Mouse (Mus musculus): ENCODE results near the gene Zfp639. TPM values are rescaled to one million over a fixed set of nuclear protein-coding genes. Genes with fewer than 3 reads are reported as not detected.

Gene Zfp639
- 10 to 100 TPM; 27.6 to 39.8 (median 28.8) TPM for total RNA-seq (2022)

- no peak for DNase-seq (ENCODE audit: low spot score in 2 of 2)
These were observed at the start of gene Zfp639 for GRCm38 (mm10) chr3:32509496-32510374. Gene Zfp639 (plus strand): TSS chr3:32510259.

- DNase-seq (ENCODE audit: low spot score in 2 of 2), result no peak
These were observed 42.7 kb upstream of the Zfp639 start for GRCm38 (mm10) chr3:32467321-32467720.

GRCm38 (mm10) chr3:32468411-32468810 is 41.6 kb upstream of the Zfp639 start:
- DNase-seq (ENCODE audit: low spot score in 2 of 2), result no peak

GRCm38 (mm10) chr3:32470449-32470848 is 39.6 kb upstream of the Zfp639 start:
- DNase-seq (ENCODE audit: low spot score in 2 of 2), result no peak

GRCm38 (mm10) chr3:32471098-32471497 is 39.0 kb upstream of the Zfp639 start:
- DNase-seq (ENCODE audit: low spot score in 2 of 2), result peak; percentile 12 to 20

- no peak for DNase-seq (ENCODE audit: low spot score in 2 of 2)
These were observed 37.7 kb upstream of the Zfp639 start for GRCm38 (mm10) chr3:32472191-32472900.

GRCm38 (mm10) chr3:32473184-32473583 is 36.9 kb upstream of the Zfp639 start:
- DNase-seq (ENCODE audit: low spot score in 2 of 2), result no peak

GRCm38 (mm10) chr3:32479961-32480360 is 30.1 kb upstream of the Zfp639 start:
- DNase-seq (ENCODE audit: low spot score in 2 of 2), result no peak

GRCm38 (mm10) chr3:32483035-32483434 is 27.0 kb upstream of the Zfp639 start:
- DNase-seq (ENCODE audit: low spot score in 2 of 2), result no peak

- DNase-seq (ENCODE audit: low spot score in 2 of 2), result no peak
These were observed 23.5 kb upstream of the Zfp639 start for GRCm38 (mm10) chr3:32486543-32486942.

- no peak for DNase-seq (ENCODE audit: low spot score in 2 of 2)
These were observed 21.9 kb upstream of the Zfp639 start for GRCm38 (mm10) chr3:32488172-32488571.

- DNase-seq (ENCODE audit: low spot score in 2 of 2), result no peak
These were observed 19.8 kb upstream of the Zfp639 start for GRCm38 (mm10) chr3:32490076-32490927.

- DNase-seq (ENCODE audit: low spot score in 2 of 2), result no peak
These were observed 19.1 kb upstream of the Zfp639 start for GRCm38 (mm10) chr3:32490928-32491315.

- DNase-seq (ENCODE audit: low spot score in 2 of 2), result no peak
These were observed 17.7 kb upstream of the Zfp639 start, which contains the start of gene Kcnmb3 for GRCm38 (mm10) chr3:32492097-32493090. Gene Kcnmb3 (minus strand): TSS chr3:32492231.

GRCm38 (mm10) chr3:32494387-32495087 is 15.5 kb upstream of the Zfp639 start:
- no peak for DNase-seq (ENCODE audit: low spot score in 2 of 2)

- no peak for DNase-seq (ENCODE audit: low spot score in 2 of 2)
These were observed 14.8 kb upstream of the Zfp639 start for GRCm38 (mm10) chr3:32495088-32495770.

GRCm38 (mm10) chr3:32495856-32496710 is 14.0 kb upstream of the Zfp639 start:
- no peak for DNase-seq (ENCODE audit: low spot score in 2 of 2)

GRCm38 (mm10) chr3:32496711-32497070 is 13.4 kb upstream of the Zfp639 start:
- no peak for DNase-seq (ENCODE audit: low spot score in 2 of 2)
